Mouse (Mus musculus) embryonic fibroblast, embryonic 13.5 days (primary cell): Measurements from ENCODE around the gene Igf1r.

Experiments used
- CTCF ChIP-seq: IDR thresholded peaks from 2 replicates; pipeline ENCODE4 v1.5.1; 2011; ENCODE audit warnings: mild to moderate bottlenecking, control low read depth, low read length, moderate library complexity, borderline replicate concordance; ENCODE audit not compliant: insufficient read depth
- POLR2A ChIP-seq: IDR thresholded peaks from 2 replicates; pipeline ENCODE4 v1.6.1; 2011; ENCODE audit warnings: low read depth, mild to moderate bottlenecking, control low read depth, low read length, moderate library complexity

GRCm38 (mm10) chr7:68053002-68053624 is 100.5 kb downstream of the Igf1r start:
- TF ChIP-seq POLR2A (no peak), CTCF (no peak)
